Mouse (Mus musculus) brain, embryonic 14.5 days (tissue): ENCODE data around the gene Cwf19l1.

Experiments used
- CTCF ChIP-seq: fragments of 200-500 bp; IDR thresholded peaks from 2 replicates; pipeline ENCODE4 v1.5.1; 2012; ENCODE audit warnings: inconsistent platforms, mild to moderate bottlenecking, moderate library complexity, borderline replicate concordance; ENCODE audit not compliant: insufficient read depth, insufficient read length; ENCODE audit errors: extremely low read depth
- POLR2A ChIP-seq: fragments of 200-500 bp; IDR thresholded peaks from 2 replicates; pipeline ENCODE4 v1.6.1; 2012; ENCODE audit warnings: mild to moderate bottlenecking, inconsistent platforms, borderline replicate concordance; ENCODE audit not compliant: poor library complexity, insufficient read depth, insufficient read length, severe bottlenecking; ENCODE audit errors: extremely low read depth

GRCm38 (mm10) chr19:44067323-44068049, 68.2 kb downstream of the Cwf19l1 start:
- TF ChIP-seq POLR2A (no peak), CTCF (no peak)
